Mouse (Mus musculus): ENCODE measurements at regions not wholly inside any gene's neighbourhood (a gene's known extent, or its start where the extent isn't known, plus 50 kb on each side); places are given as distances from the start of the nearest gene placed in this dataset.

DNA sequence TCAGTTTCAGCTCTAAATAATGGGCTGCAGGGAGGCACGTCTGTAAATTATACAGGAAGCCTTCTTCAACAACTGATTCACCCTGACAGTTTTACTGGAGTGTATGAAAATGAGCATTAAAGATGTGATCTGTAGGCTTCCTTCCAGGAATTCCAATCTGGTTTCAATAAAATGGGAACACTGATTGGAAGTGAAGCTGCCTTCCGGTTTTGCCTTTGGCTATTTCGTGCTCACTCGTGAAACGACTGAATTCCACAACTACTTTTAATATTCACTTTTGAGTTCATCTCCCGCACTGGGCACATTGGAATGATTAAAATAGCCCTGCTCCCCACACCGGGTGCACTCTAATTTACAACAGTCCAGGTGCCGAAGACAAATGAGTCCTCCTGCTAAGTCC is 286.2 kb upstream of the Mki67 start:
- peaks cover 1% of the 10 kb centered on the region for H3K27me3 ChIP-seq (ENCODE audit: insufficient read depth, low read length)
- WGBS = 51% methylated on average over 8 of the region's 8 CpGs
- no peak overlapping the region for H3K4me3 ChIP-seq (ENCODE audit: low read length)
- no peak overlapping the region for H3K4me2 ChIP-seq (replicated peaks; ENCODE audit: low read depth, low read length)
- no peaks in the 10 kb centered on the region for H3K9me3 ChIP-seq (ENCODE audit: low read length)
- no peak for ATAC-seq (ENCODE audit: low FRiP score, low TSS enrichment)
- H3K27ac ChIP-seq (ENCODE audit: low read length) = no peak overlapping the region
- H3K36me3 ChIP-seq (ENCODE audit: insufficient read depth, low read length) = no peaks in the 10 kb centered on the region
- no peak overlapping the region for H3K9ac ChIP-seq (replicated peaks; ENCODE audit: low read length)
- peaks cover 5% of the 10 kb centered on the region for H3K4me1 ChIP-seq (ENCODE audit: insufficient read depth, low read length)

DNA sequence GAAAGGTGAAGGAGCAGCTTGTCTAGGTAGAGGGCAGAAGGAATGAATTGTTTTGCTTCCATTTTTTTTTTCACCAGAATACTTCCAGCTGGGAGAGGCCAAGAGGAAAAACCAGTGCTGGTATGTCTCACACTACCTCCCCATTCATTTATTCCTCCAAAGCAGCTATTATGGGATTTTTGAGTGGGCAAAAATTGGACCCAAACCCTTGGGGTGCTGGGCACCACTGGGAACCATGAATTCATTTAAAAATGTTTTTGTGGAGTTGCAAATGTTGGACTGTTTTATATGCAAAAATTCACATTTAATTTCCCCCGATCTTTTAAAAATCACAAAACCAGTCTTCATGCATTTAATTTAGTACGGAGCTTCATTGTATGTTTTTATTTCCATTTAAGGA is 287.1 kb upstream of the Mki67 start:
- Histone ChIP-seq H3K36me3 (ENCODE audit: insufficient read depth, low read length) (no peaks in the 10 kb centered on the region), H3K9me3 (ENCODE audit: low read length) (no peaks in the 10 kb centered on the region)
- WGBS = 88% methylated on average over 2 of the region's 2 CpGs

DNA sequence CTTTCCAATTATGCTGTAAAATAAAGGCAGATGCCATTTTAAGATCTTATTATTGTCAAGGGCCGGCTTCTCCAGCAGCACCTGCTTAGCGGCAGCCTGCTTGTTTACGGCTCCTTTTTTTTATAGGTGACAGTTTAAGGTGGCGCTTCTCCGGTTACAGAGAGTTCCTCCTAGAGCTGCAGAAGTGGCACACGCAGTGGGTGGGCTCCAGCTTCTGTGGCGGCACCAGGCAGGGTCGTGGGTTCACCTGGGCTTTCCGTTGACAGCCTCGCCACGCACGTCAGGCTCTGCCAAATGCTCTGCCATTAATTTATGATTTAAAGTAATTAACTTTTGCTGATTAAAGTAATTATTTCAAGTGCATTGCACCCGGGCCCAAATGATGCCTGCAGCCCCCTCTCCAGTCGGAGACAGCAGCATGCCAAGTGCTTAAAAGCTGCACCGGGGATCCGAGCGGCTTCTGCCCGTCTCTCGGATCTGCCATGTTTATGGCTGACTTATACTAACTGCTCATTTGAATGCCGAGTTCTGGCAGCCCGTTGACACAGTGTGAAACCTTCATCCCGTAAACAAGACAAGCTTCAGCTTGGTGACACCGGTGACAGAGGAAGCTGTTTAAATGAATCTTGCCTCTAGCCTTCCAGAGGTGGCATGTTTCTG is 291.8 kb upstream of the Mki67 start:
- Histone ChIP-seq H3K4me3 (ENCODE audit: low read length) (peak overlapping the region; percentile 29), H3K27me3 (ENCODE audit: insufficient read depth, low read length) (peaks cover 16% of the 10 kb centered on the region), H3K27ac (ENCODE audit: low read length) (no peak overlapping the region), H3K9ac (replicated peaks; ENCODE audit: low read length) (peak overlapping the region; percentile 48), H3K4me1 (ENCODE audit: insufficient read depth, low read length) (peaks cover 15% of the 10 kb centered on the region), H3K9me3 (ENCODE audit: low read length) (peaks cover 3% of the 10 kb centered on the region; the same call in 1 of the 2 replicates), H3K4me2 (replicated peaks; ENCODE audit: low read depth, low read length) (peak overlapping the region; percentile 57), H3K36me3 (ENCODE audit: insufficient read depth, low read length) (no peaks in the 10 kb centered on the region)
- WGBS = 4% methylated on average over 23 of the region's 23 CpGs
- ATAC-seq (ENCODE audit: low FRiP score, low TSS enrichment) = peak; percentile 65; the same call in 1 of the 2 replicates

More for the DNA sequence above, 287.1 kb upstream of the Mki67 start:
- no peak overlapping the region for H3K4me3 ChIP-seq (ENCODE audit: low read length)
- peaks cover 9% of the 10 kb centered on the region for H3K4me1 ChIP-seq (ENCODE audit: insufficient read depth, low read length)
- no peak for ATAC-seq (ENCODE audit: low FRiP score, low TSS enrichment)
- no peak overlapping the region for H3K27ac ChIP-seq (ENCODE audit: low read length)
- no peak overlapping the region for H3K4me2 ChIP-seq (replicated peaks; ENCODE audit: low read depth, low read length)
- H3K27me3 ChIP-seq (ENCODE audit: insufficient read depth, low read length) = peaks cover 4% of the 10 kb centered on the region
- H3K9ac ChIP-seq (replicated peaks; ENCODE audit: low read length) = no peak overlapping the region

DNA sequence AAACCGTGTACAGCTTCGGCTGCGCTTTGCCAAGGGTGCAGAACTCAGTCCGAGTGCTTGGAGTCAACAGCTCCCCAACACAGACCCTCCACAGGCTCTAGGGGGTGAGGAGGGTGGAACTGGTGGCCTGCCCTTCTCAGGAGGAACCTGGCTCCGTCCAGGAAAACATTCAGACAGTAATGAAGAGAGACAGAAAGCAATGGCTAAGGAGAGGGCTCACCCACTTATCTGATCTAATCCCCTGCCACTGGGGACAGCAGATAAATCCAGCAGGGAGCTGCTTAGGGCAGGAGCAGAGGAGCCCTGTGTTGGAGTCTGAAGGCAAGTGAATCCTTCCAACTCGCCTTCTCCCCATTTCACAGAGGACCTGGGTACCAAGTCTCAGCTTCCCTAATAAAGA is 292.3 kb upstream of the Mki67 start:
- H3K4me2 ChIP-seq (replicated peaks; ENCODE audit: low read depth, low read length) = peak overlapping the region; percentile 57
- H3K9ac ChIP-seq (replicated peaks; ENCODE audit: low read length) = peak overlapping the region; percentile 48; the same call in 1 of the 2 replicates
- H3K36me3 ChIP-seq (ENCODE audit: insufficient read depth, low read length) = no peaks in the 10 kb centered on the region
- ATAC-seq (ENCODE audit: low FRiP score, low TSS enrichment) = peak; percentile 27; the same call in 1 of the 2 replicates
- peaks cover 16% of the 10 kb centered on the region; the same call in 1 of the 2 replicates for H3K27me3 ChIP-seq (ENCODE audit: insufficient read depth, low read length)
- peak overlapping the region; percentile 29 for H3K4me3 ChIP-seq (ENCODE audit: low read length)
- H3K9me3 ChIP-seq (ENCODE audit: low read length) = peaks cover 3% of the 10 kb centered on the region; the same call in 1 of the 2 replicates
- peaks cover 15% of the 10 kb centered on the region for H3K4me1 ChIP-seq (ENCODE audit: insufficient read depth, low read length)
- no peak overlapping the region; the same call in 1 of the 2 replicates for H3K27ac ChIP-seq (ENCODE audit: low read length)
- WGBS = 21% methylated on average over 6 of the region's 6 CpGs

DNA sequence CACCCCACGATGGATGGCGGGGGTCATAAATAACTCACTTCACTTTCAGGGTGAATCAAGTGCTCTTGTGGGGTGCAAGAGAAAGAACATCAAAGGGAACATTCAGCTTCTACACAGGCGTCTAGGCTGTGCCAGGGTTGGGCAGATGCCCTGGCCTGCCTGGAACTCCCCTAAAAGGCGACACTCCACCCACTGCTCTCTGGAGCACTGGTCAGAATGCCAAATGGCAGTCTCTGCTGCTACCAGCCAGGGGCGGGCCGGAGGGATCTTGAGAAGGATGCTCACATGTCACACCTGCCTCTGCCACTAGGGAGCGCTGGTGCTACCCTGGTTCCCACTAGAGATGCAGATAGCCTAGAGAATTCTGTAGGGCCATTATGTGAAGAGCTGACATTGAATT is 293.9 kb upstream of the Mki67 start:
- H3K4me3 ChIP-seq (ENCODE audit: low read length) = no peak overlapping the region
- peaks cover 3% of the 10 kb centered on the region; the same call in 1 of the 2 replicates for H3K9me3 ChIP-seq (ENCODE audit: low read length)
- no peak overlapping the region for H3K27ac ChIP-seq (ENCODE audit: low read length)
- no peak overlapping the region for H3K4me2 ChIP-seq (replicated peaks; ENCODE audit: low read depth, low read length)
- no peak overlapping the region for H3K9ac ChIP-seq (replicated peaks; ENCODE audit: low read length)
- ATAC-seq (ENCODE audit: low FRiP score, low TSS enrichment) = no peak
- no peaks in the 10 kb centered on the region for H3K36me3 ChIP-seq (ENCODE audit: insufficient read depth, low read length)
- H3K27me3 ChIP-seq (ENCODE audit: insufficient read depth, low read length) = peaks cover 16% of the 10 kb centered on the region; the same call in 1 of the 2 replicates
- H3K4me1 ChIP-seq (ENCODE audit: insufficient read depth, low read length) = peaks cover 15% of the 10 kb centered on the region
- 60% methylated on average over 7 of the region's 7 CpGs for WGBS

DNA sequence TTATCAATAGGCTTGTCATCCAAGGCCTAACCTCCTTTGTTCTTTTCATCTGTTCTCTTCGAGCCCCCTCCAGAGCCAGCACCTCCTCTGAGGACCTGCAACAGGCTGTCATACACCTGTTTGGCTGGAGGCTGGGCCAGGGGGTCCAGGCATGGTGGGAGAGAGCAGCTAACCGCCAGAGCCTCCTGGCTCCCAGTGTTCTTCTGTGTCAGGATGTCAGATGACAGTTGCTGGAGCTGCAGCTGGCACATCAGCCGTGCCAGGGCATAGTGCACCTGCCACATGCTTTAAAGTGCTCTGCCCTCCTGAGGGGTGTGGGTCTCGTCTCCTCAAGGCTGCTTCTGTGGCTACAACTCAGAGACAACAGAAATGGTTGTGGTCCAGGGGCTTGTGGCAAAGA is 298.5 kb upstream of the Mki67 start:
- Histone ChIP-seq H3K27ac (ENCODE audit: low read length) (no peak overlapping the region), H3K9ac (replicated peaks; ENCODE audit: low read length) (no peak overlapping the region), H3K4me1 (ENCODE audit: insufficient read depth, low read length) (no peaks in the 10 kb centered on the region), H3K36me3 (ENCODE audit: insufficient read depth, low read length) (no peaks in the 10 kb centered on the region), H3K4me3 (ENCODE audit: low read length) (no peak overlapping the region), H3K4me2 (replicated peaks; ENCODE audit: low read depth, low read length) (no peak overlapping the region), H3K27me3 (ENCODE audit: insufficient read depth, low read length) (no peaks in the 10 kb centered on the region), H3K9me3 (ENCODE audit: low read length) (peaks cover 3% of the 10 kb centered on the region; the same call in 1 of the 2 replicates)
- 59% methylated on average over 4 of the region's 4 CpGs for WGBS
- ATAC-seq (ENCODE audit: low FRiP score, low TSS enrichment) = no peak

DNA sequence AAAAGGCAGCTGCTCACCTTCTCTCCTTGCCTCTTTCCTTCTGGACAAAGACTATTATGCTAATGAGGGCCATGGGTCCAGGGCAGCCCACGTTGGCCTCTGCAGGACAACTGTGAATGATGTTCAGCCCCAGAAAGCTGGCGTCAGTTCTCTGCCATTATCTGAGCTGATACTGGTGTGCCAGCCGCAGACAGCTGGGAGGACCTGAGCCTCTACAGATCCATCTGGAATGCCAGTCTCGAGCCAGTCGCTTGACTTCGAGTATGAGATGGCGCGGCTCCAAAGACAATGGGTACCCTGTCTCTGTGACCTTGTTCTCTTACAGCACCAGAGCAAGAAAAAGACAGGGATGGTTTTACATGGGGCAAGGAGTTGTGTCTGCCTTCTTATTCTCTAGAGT is 300.8 kb upstream of the Mki67 start:
- H3K4me1 ChIP-seq (ENCODE audit: insufficient read depth, low read length) = no peaks in the 10 kb centered on the region
- no peak overlapping the region for H3K4me3 ChIP-seq (ENCODE audit: low read length)
- H3K27ac ChIP-seq (ENCODE audit: low read length) = no peak overlapping the region
- H3K9ac ChIP-seq (replicated peaks; ENCODE audit: low read length) = no peak overlapping the region
- H3K4me2 ChIP-seq (replicated peaks; ENCODE audit: low read depth, low read length) = no peak overlapping the region
- 85% methylated on average over 8 of the region's 8 CpGs for WGBS
- no peaks in the 10 kb centered on the region for H3K9me3 ChIP-seq (ENCODE audit: low read length)
- no peak for ATAC-seq (ENCODE audit: low FRiP score, low TSS enrichment)
- no peaks in the 10 kb centered on the region for H3K27me3 ChIP-seq (ENCODE audit: insufficient read depth, low read length)
- H3K36me3 ChIP-seq (ENCODE audit: insufficient read depth, low read length) = no peaks in the 10 kb centered on the region

DNA sequence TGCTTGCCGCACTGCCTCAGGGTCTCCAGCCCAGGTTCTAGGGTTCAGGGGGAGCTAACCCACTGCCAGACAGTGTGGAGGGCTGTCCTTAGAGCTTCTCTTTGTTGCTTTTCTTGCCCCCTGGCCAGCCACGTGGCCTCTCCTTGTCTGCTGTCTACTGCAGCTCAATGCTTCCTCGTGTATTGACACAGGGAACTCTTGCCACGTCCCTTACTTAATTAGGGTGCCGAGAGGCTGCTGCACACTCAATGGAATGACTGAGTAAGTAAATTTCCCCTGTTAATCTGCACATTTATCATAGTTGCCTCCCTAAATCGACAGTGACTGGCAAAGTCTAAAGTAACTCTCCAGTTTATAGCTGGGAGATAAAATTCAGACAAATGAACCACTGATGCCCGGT is 304.4 kb upstream of the Mki67 start:
- Histone ChIP-seq H3K9me3 (ENCODE audit: low read length) (no peaks in the 10 kb centered on the region), H3K27ac (ENCODE audit: low read length) (no peak overlapping the region), H3K36me3 (ENCODE audit: insufficient read depth, low read length) (no peaks in the 10 kb centered on the region), H3K9ac (replicated peaks; ENCODE audit: low read length) (no peak overlapping the region), H3K27me3 (ENCODE audit: insufficient read depth, low read length) (no peaks in the 10 kb centered on the region), H3K4me3 (ENCODE audit: low read length) (no peak overlapping the region), H3K4me2 (replicated peaks; ENCODE audit: low read depth, low read length) (no peak overlapping the region), H3K4me1 (ENCODE audit: insufficient read depth, low read length) (peaks cover 4% of the 10 kb centered on the region; the same call in 1 of the 2 replicates)
- no peak for ATAC-seq (ENCODE audit: low FRiP score, low TSS enrichment)
- 57% methylated on average over 7 of the region's 7 CpGs for WGBS

DNA sequence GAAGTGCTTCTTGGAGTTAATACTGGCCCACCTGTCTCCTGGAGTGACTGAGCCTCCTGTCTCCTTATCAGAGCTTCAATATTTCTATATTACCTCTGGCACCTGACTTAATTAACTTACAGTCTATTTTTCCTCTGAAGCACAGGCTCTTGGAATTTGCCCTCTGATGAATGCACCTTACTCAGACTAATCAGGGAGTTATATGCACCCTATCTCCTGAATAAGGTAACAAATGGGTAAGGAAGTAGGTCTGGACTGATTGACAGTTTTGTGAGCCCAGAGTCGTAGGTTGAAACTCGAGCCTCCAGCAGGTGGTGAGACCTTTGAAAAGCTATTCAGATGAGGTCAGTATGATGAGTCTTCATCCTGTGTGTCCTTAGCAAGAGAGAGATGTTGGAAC is 304.9 kb upstream of the Mki67 start:
- 30% methylated on average over 2 of the region's 2 CpGs for WGBS
- H3K9me3 ChIP-seq (ENCODE audit: low read length) = no peaks in the 10 kb centered on the region
- H3K27me3 ChIP-seq (ENCODE audit: insufficient read depth, low read length) = no peaks in the 10 kb centered on the region
- H3K27ac ChIP-seq (ENCODE audit: low read length) = no peak overlapping the region
- ATAC-seq (ENCODE audit: low FRiP score, low TSS enrichment) = no peak
- H3K9ac ChIP-seq (replicated peaks; ENCODE audit: low read length) = no peak overlapping the region
- H3K4me1 ChIP-seq (ENCODE audit: insufficient read depth, low read length) = peaks cover 4% of the 10 kb centered on the region; the same call in 1 of the 2 replicates
- H3K4me2 ChIP-seq (replicated peaks; ENCODE audit: low read depth, low read length) = no peak overlapping the region
- no peaks in the 10 kb centered on the region for H3K36me3 ChIP-seq (ENCODE audit: insufficient read depth, low read length)
- H3K4me3 ChIP-seq (ENCODE audit: low read length) = no peak overlapping the region

DNA sequence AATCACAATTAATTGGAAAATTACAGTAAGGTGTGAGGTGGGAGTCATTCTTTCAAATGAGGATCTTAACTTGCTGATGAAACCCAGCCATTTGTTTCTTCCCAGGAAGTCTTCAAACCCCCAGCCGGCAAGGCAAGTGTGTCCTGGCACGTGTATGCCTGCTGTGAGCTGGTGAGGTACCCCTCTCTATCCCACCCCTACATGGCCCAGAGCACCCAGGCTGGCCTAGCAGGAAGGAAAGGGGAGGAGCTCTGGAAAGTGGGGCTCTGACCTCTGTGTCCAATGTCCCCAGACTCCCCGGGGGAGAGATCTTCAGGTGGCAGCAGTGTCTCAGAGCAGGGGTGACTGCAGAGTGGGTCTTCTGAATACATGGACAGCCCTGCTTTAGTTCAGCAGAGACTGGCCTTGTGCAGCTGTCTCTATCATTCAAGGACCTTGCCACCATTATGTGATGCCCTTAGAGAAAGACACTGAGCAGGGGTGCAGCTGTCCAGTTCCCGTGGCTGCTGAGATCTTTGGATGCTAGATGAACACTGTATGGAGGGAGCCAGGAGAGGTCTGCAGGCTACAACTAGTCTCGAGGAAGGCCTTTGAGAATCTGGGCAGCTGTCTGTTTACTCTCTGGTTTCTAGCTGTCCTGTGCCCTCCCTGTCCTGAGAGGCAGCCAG is 306.8 kb upstream of the Mki67 start:
- Histone ChIP-seq H3K36me3 (ENCODE audit: insufficient read depth, low read length) (no peaks in the 10 kb centered on the region), H3K9me3 (ENCODE audit: low read length) (no peaks in the 10 kb centered on the region), H3K4me2 (replicated peaks; ENCODE audit: low read depth, low read length) (no peak overlapping the region), H3K27ac (ENCODE audit: low read length) (no peak overlapping the region), H3K27me3 (ENCODE audit: insufficient read depth, low read length) (no peaks in the 10 kb centered on the region), H3K9ac (replicated peaks; ENCODE audit: low read length) (no peak overlapping the region), H3K4me1 (ENCODE audit: insufficient read depth, low read length) (peaks cover 12% of the 10 kb centered on the region; the same call in 1 of the 2 replicates), H3K4me3 (ENCODE audit: low read length) (no peak overlapping the region)
- ATAC-seq (ENCODE audit: low FRiP score, low TSS enrichment) = no peak
- 68% methylated on average over 5 of the region's 5 CpGs for WGBS

Measured in kidney, embryonic 16.5 days (tissue).